Mouse (Mus musculus) brain, embryonic 14.5 days (tissue): ENCODE results near the gene Rps11.

Source experiments
- CTCF ChIP-seq: fragments of 200-500 bp; IDR thresholded peaks from 2 replicates; pipeline ENCODE4 v1.5.1; 2012; ENCODE audit warnings: inconsistent platforms, mild to moderate bottlenecking, moderate library complexity, borderline replicate concordance; ENCODE audit not compliant: insufficient read depth, insufficient read length; ENCODE audit errors: extremely low read depth
- POLR2A ChIP-seq: fragments of 200-500 bp; IDR thresholded peaks from 2 replicates; pipeline ENCODE4 v1.6.1; 2012; ENCODE audit warnings: mild to moderate bottlenecking, inconsistent platforms, borderline replicate concordance; ENCODE audit not compliant: poor library complexity, insufficient read depth, insufficient read length, severe bottlenecking; ENCODE audit errors: extremely low read depth

- TF ChIP-seq CTCF (no peak), POLR2A (no peak)
Measured at GRCm38 (mm10) chr7:45097479-45097878, 26.8 kb downstream of the Rps11 start.
